Mouse (Mus musculus) E14TG2a.4 (cell line): ENCODE results near the gene Spred2.

Source experiments
- CTCF ChIP-seq: conservative IDR thresholded peaks from 2 replicates; pipeline ENCODE4 v1.5.1; 2014; ENCODE audit warnings: low read length
- NANOG ChIP-seq: IDR thresholded peaks from 2 replicates; pipeline ENCODE4 v1.6.1; 2014; ENCODE audit warnings: borderline replicate concordance, low read length, mixed read lengths
- POU5F1 ChIP-seq: IDR thresholded peaks from 2 replicates; pipeline ENCODE4 v1.6.1; 2014; ENCODE audit warnings: low read length, borderline replicate concordance

- TF ChIP-seq CTCF (no peak), NANOG (peak; percentile 71), POU5F1 (no peak)
These were observed 4.8 kb upstream of the Spred2 start for GRCm38 (mm10) chr11:19919460-19919784.
